Mouse (Mus musculus) bone marrow macrophage, adult 2 months (primary cell): Measurements from ENCODE around the gene Tbc1d22b. TPM values are rescaled to one million over a fixed set of nuclear protein-coding genes. Genes with fewer than 3 reads are reported as not detected.

Experiments
- H3K27ac ChIP-seq: 2 replicates; pipeline ENCODE4 v1.5.1; 2012; ENCODE audit warnings: low read depth, low read length; ENCODE audit not compliant: insufficient read depth
- H3K4me1 ChIP-seq: 2 replicates; pipeline ENCODE4 v1.6.1; 2012; ENCODE audit warnings: low read length; ENCODE audit not compliant: control insufficient read depth, insufficient read depth
- H3K4me3 ChIP-seq: 2 replicates; pipeline ENCODE4 v1.5.1; 2012; ENCODE audit warnings: mild to moderate bottlenecking, low read length, moderate library complexity; ENCODE audit not compliant: insufficient read depth
- CTCF ChIP-seq: IDR thresholded peaks from 2 replicates; pipeline ENCODE4 v1.5.1; 2012; ENCODE audit warnings: low read depth, mild to moderate bottlenecking, low read length, moderate library complexity
- POLR2A ChIP-seq: IDR thresholded peaks from 2 replicates; pipeline ENCODE4 v1.6.1; 2012; ENCODE audit warnings: mild to moderate bottlenecking, low read depth, low read length, borderline replicate concordance
- polyA plus RNA-seq: library from polyadenylated mRNA; stranded (reverse); fragments of >200 nt; gene quantifications from 2 replicates; pipeline ENCODE4 v1.2.4, GENCODE M21; 2012; ENCODE audit not compliant: missing spikeins, insufficient read depth, insufficient read length

Gene Tbc1d22b
- polyA plus RNA-seq, 1 experiment = 10.8 TPM

DNA sequence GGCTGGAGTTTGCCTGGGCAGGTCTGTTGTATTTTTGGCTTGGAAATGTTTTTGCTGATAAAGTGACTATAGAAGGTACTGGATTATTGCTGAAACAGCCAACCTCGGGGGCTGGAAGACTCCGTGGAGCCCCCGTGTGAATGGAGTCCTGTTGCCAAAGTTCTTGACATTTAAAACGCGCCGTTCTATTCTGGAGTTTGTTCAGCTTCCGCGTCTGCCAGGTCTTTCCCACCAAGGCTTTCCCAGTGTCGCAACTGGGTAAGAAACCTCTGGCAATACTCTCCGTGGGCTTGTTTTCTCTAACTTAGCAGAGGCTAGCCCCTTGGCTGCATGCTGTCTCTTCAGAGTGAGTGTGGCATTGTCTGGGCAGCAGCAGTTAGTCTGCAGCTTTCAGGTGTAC lies 6.9 kb downstream of the Tbc1d22b start:
- TF ChIP-seq POLR2A (no peak), CTCF (no peak)
- H3K27ac ChIP-seq = no peak overlapping the region
- no peaks in the 10 kb centered on the region for H3K4me1 ChIP-seq
- no peak overlapping the region for H3K4me3 ChIP-seq

DNA sequence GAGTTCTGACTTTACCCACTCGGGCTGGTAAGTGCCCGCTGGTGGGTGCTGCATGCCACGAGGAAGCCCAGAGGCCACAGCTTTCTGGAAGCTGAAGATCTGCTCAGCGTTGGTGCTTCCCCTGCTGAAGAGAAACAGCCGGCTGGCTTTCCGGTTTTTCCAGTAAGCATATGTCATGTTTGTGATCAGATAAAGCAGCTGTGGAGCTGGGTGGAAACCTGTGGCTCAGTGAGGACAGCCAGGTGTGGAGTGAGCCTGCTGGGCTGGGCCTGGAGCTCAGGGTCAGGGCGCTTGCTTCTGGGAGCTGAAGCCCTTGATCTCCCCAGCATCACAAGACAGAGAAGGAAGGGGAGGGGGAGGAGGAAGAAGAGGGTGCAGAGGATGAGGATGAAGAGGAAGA lies 7.3 kb downstream of the Tbc1d22b start:
- no peaks in the 10 kb centered on the region for H3K4me1 ChIP-seq
- TF ChIP-seq POLR2A (no peak), CTCF (no peak)
- no peak overlapping the region for H3K4me3 ChIP-seq
- no peak overlapping the region for H3K27ac ChIP-seq

DNA sequence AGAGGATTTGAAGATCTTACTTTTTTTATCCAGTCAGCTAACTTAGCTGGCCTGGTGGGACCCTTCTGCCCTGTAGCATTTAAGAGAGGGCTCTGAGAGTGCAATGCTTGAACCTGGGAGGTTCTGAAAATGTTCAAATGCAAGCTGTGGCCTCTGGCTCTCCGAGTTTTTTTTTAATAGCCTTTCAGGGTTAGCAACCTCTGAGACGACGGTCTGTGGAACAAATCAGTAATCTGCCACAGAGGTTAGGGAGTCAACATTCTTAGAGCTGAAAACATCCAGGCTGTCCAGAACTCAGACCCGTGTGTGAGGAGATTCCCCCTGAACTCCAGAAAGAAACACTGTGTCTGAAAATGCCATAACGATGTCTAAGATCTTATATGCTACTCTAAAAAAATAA lies 8.9 kb downstream of the Tbc1d22b start:
- H3K27ac ChIP-seq = no peak overlapping the region
- no peak overlapping the region for H3K4me3 ChIP-seq
- TF ChIP-seq POLR2A (no peak), CTCF (no peak)
- H3K4me1 ChIP-seq = no peaks in the 10 kb centered on the region

DNA sequence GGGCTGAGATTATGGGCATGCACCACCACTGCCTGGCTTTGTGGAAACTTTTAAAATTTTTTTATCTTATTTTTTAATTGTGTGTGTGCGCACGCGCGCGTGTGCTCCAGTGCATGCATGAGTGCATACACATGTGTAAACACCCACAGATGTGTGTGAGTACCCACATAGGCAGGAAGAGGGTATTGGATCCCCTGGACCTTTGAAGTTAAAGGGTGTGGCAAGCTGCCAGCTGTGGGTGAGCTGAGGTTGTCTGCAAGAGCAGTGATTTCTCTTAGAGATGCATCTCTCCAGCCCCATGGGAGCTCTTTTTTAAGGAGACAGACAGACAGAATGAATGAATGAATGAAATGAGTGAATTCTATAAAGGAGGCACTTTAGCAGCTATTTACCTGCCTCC lies 15.9 kb downstream of the Tbc1d22b start:
- no peak overlapping the region for H3K4me3 ChIP-seq
- no peak overlapping the region for H3K27ac ChIP-seq
- no peak for TF ChIP-seq CTCF
- no peak for TF ChIP-seq POLR2A

DNA sequence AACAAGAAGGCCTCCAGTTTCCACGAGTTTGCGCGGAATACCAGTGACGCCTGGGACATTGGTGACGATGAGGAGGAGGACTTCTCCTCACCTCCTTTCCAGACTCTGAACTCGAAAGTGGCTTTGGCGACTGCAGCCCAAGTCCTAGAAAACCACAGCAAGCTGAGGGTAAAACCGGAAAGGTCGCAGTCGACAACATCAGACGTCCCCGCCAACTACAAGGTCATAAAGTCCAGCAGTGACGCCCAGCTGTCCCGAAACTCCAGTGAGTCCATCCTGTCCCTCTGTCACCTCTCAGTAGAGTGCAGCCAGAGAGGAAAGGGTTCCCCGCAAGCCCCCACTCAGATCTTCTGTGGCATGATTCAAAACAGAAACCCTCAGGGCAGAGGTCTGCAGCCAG lies 18.9 kb downstream of the Tbc1d22b start:
- no peak overlapping the region for H3K4me3 ChIP-seq
- TF ChIP-seq POLR2A (no peak), CTCF (no peak)
- H3K27ac ChIP-seq = no peak overlapping the region
- no peaks in the 10 kb centered on the region for H3K4me1 ChIP-seq

More for the DNA sequence above, 15.9 kb downstream of the Tbc1d22b start:
- no peaks in the 10 kb centered on the region for H3K4me1 ChIP-seq

DNA sequence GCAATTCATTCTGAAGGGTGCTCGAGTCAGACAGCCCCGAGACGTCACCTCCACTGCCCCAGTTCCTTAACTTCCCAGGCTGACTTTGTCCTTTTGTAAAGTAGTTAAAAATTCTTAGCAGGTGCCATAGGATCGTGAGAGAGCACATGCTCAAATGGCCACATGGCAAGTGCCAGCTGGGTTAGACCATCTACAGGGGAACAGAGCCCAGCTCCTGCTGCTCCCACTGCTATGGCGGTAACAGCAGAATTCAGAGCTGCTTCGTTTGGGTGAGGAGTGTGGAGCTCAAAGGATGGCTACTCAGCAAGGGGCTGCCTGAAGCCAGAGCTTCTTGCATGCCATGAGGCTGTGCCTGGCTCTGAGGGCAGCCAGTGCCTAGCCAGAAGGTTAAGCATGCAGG lies 20.2 kb downstream of the Tbc1d22b start:
- no peak overlapping the region for H3K27ac ChIP-seq
- H3K4me1 ChIP-seq = no peaks in the 10 kb centered on the region
- H3K4me3 ChIP-seq = no peak overlapping the region
- no peak for TF ChIP-seq CTCF
- no peak for TF ChIP-seq POLR2A

DNA sequence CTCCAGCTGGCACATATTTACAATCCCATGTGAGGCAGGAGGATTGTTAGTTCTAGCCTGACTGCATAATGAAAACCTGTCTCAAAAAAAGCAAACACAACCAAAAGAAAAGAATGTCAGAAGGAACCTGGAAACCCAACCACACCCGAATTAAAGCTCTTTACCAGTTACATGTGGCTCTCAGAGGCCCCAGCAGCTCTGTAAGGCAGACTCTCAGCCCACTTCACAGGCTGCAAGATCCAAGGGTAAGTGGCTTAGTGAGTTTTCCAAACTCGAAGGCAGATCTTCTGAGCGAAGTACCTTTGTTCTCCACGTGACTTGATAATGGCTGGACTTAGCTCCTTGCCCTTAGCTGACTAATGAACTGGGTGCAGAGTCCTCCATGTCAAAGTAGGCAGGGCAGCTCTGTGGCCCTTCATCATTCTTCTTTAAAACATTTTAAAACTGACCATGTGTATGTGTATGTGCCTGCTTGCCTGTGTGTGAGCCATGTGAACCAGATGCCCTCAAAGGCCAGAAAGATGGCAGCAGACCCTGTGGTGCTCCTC lies 30.1 kb downstream of the Tbc1d22b start:
- no peak overlapping the region for H3K27ac ChIP-seq
- TF ChIP-seq POLR2A (no peak), CTCF (no peak)
- no peak overlapping the region for H3K4me3 ChIP-seq
- no peaks in the 10 kb centered on the region for H3K4me1 ChIP-seq

DNA sequence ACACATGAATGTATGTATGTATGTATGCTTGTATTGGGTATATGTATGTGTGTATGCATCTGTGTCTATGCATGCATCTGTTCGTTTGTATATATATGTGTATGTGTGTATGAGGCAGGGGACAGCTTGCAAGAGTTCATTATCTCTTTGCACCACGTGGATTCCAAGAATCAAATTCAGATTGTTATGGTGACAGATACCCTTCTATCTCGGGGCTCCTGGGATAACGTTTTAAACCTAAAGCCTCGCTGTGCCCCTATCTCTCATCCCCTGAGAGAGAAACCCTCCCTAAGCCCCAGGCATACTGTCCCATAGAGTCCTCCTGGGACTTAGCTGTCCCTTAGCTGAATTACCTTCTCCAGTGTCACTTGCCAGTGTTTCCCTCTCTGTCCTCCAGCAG lies 34.0 kb downstream of the Tbc1d22b start:
- no peak overlapping the region for H3K27ac ChIP-seq
- TF ChIP-seq CTCF = no peak
- no peaks in the 10 kb centered on the region for H3K4me1 ChIP-seq
- H3K4me3 ChIP-seq = no peak overlapping the region

DNA sequence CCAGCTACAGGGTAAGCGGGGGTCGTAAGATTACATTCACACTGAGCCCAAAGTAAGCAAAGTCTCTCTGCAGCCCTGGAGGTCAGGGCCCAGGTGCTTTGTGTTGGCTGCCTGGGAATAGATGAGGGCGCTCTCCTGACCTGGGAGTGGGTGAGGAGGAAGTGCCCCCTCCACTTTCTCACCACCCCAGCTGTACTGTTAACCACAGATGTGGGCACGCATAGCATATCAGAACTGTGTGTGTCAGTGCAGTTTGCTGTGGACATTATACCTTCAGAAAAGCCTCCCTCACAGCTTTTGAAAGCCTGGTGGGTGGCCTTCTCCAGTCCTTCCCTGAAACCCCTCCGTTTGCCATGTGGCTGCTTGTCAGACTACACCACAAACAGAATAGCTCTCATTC lies 34.7 kb downstream of the Tbc1d22b start:
- no peak overlapping the region for H3K27ac ChIP-seq
- no peak overlapping the region for H3K4me3 ChIP-seq
- TF ChIP-seq POLR2A (no peak), CTCF (no peak)
- no peaks in the 10 kb centered on the region for H3K4me1 ChIP-seq

DNA sequence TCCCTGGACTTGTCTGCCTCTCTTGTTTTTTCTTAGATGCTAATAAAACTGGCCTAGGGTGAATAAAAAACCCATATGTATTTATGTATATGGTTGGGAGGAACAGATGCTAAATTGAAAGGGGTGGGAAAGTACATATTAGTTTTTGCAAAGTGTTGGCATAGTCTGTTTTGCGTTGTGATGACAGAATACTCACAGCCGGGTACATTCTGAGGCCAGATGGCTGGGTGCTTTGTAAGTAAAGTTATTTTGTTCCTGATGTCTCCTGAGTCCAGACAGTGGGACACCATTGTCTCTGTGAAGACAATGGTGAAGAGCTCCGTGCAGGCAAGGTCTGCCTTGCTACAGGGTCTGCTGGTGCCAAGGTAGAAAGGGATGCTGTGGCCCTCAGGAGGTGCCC lies 35.2 kb downstream of the Tbc1d22b start:
- H3K4me1 ChIP-seq = no peaks in the 10 kb centered on the region
- no peak overlapping the region for H3K4me3 ChIP-seq
- no peak overlapping the region for H3K27ac ChIP-seq
- TF ChIP-seq POLR2A (no peak), CTCF (no peak)

DNA sequence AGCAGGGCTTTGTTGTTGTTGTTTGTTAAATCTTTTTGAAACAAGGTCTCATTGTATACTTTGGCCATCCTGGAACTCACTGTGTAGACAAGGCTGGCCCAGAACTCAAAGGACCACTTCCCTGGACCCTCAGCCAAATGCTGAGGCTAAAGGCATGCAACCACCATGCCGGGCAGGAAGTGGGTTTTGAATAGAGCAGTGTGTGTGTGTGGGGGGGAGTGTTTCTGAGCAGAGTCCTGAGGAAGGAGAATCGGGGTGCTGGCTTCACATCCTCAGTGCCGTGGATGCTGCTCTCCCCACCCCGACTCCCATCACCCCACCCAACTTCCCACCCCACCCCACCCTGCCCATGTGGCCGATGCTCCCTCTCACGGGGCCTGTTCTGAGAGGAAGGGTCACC lies 35.9 kb downstream of the Tbc1d22b start:
- TF ChIP-seq POLR2A = no peak
- TF ChIP-seq CTCF = no peak
- Histone ChIP-seq H3K27ac (no peak overlapping the region), H3K4me3 (no peak overlapping the region), H3K4me1 (no peaks in the 10 kb centered on the region)
